11 mouse cellular contexts compared by ENCODE assay signal in genomic region chr1:52454509-52455001, GRCm38 (mm10). TPM values are rescaled to one million over a fixed set of nuclear protein-coding genes. Genes with fewer than 3 reads are reported as not detected.
A peak's percentile ranks its signal among the peaks of the same experiment; 100 is the strongest.
DNase-seq lines count a peak whose midpoint lies in the region; ATAC-seq and TF ChIP-seq lines count a peak whose summit lies in the region.
"Had no signal": no experiment of that assay in that cellular context is flagged by ENCODE, and none has a peak within 500 bp of the region (broad histone marks: within the 10 kb centered on the region; RNA-seq: fewer than 3 reads in every experiment).

No protein-coding gene starts in this region.

- no peaks in the 10 kb centered on the region for H3K27me3 ChIP-seq in heart, adult 2 months (ENCODE audit: control insufficient read depth, insufficient read depth, low read length)
- H3K27me3 ChIP-seq in heart, embryonic 11.5 days (ENCODE audit: control insufficient read depth, insufficient read depth, low read length) = no peaks in the 10 kb centered on the region
- H3K27me3 ChIP-seq in intestine, embryonic 16.5 days (replicated peaks; ENCODE audit: control insufficient read depth, insufficient read depth, low read length) = no peaks in the 10 kb centered on the region
- H3K27me3 ChIP-seq: embryonic facial prominence, embryonic 13.5 days had no signal

- intact Hi-C loops in heart, adult 2 months (cut with DNase I) = no loop called here
- intact Hi-C loops in heart, postnatal 10 days (cut with DNase I) = no loop called here

- no peak for TF ChIP-seq POLR2A in heart, adult 2 months (IDR thresholded peaks at IDR 0.05; ENCODE audit: insufficient read depth, low read depth, low read length)

- ATAC-seq in heart, embryonic 11.5 days (replicated peaks; ENCODE audit: insufficient number of reproducible peaks, low FRiP score, low TSS enrichment) = no peak
- ATAC-seq in activated CD4-positive, CD25-positive, alpha-beta regulatory T cell, adult 4 months = peak; percentile 44
- ATAC-seq in megakaryocyte progenitor cell, adult 5-6 weeks (replicated peaks; ENCODE audit: poor library complexity) = peak; percentile 95
- ATAC-seq in intestine, embryonic 16.5 days = no peak

- 44% methylated on average over 3 of the region's 3 CpGs for WGBS in heart, adult 2 months
- WGBS in heart, embryonic 11.5 days (ENCODE audit: insufficient replicate concordance) = 50% methylated on average over 3 of the region's 3 CpGs
- 85% methylated on average over 3 of the region's 3 CpGs for WGBS in intestine, embryonic 16.5 days

- no peaks in the 10 kb centered on the region; the same call in 1 of the 2 replicates for H3K36me3 ChIP-seq in heart, adult 2 months (ENCODE audit: control insufficient read depth, insufficient read depth, low read length)
- H3K36me3 ChIP-seq in heart, embryonic 11.5 days (ENCODE audit: control insufficient read depth, insufficient read depth, low read length) = peaks cover 4% of the 10 kb centered on the region
- H3K36me3 ChIP-seq in intestine, embryonic 16.5 days (ENCODE audit: control insufficient read depth, insufficient read depth, low read length) = no peaks in the 10 kb centered on the region

- no peak for TF ChIP-seq CTCF in heart, adult 2 months (IDR thresholded peaks at IDR 0.05)

- no peaks in the 10 kb centered on the region for H3K4me1 ChIP-seq in heart, adult 2 months (ENCODE audit: control insufficient read depth, insufficient read depth, low read length)
- peaks cover 4% of the 10 kb centered on the region; the same call in 1 of the 2 replicates for H3K4me1 ChIP-seq in heart, embryonic 11.5 days (ENCODE audit: control insufficient read depth, insufficient read depth, low read length)
- no peaks in the 10 kb centered on the region for H3K4me1 ChIP-seq in intestine, embryonic 16.5 days (ENCODE audit: control insufficient read depth, insufficient read depth, low read length)
- H3K4me1 ChIP-seq: embryonic facial prominence, embryonic 13.5 days had no signal

- no peak overlapping the region for H3K27ac ChIP-seq in heart, adult 2 months
- no peak overlapping the region; the same call in 1 of the 2 replicates for H3K27ac ChIP-seq in heart, embryonic 11.5 days (ENCODE audit: low read depth, low read length)
- H3K27ac ChIP-seq in intestine, embryonic 16.5 days (ENCODE audit: low read length) = no peak overlapping the region
- H3K27ac ChIP-seq: embryonic facial prominence, embryonic 13.5 days had no signal

- DNase-seq in heart, adult 2 months = peak in 1 of 2 experiments; percentile 36
- DNase-seq in heart, postnatal 10 days = peak; percentile 60 to 63
- DNase-seq in urinary bladder, adult 18-20 months (ENCODE audit: low spot score in 2 of 2) = no peak
- DNase-seq in cerebellum, adult 11-12 months = no peak
- DNase-seq: kidney, adult 18-20 months; thymus, postnatal 14 days had no signal

- no peak overlapping the region for H3K4me3 ChIP-seq in heart, adult 2 months
- no peak overlapping the region for H3K4me3 ChIP-seq in heart, embryonic 11.5 days (ENCODE audit: low read depth, low read length)
- no peak overlapping the region for H3K4me3 ChIP-seq in intestine, embryonic 16.5 days (ENCODE audit: low read length)
- H3K4me3 ChIP-seq: embryonic facial prominence, embryonic 13.5 days had no signal

- H3K9me3 ChIP-seq in heart, embryonic 11.5 days (replicated peaks; ENCODE audit: control insufficient read depth, low read length) = no peaks in the 10 kb centered on the region
- H3K9me3 ChIP-seq in intestine, embryonic 16.5 days (ENCODE audit: control insufficient read depth, low read length) = no peaks in the 10 kb centered on the region
- H3K9me3 ChIP-seq: embryonic facial prominence, embryonic 13.5 days had no signal

- H3K9ac ChIP-seq in heart, adult 2 months (ENCODE audit: low read depth, low read length) = no peak overlapping the region
- no peak overlapping the region for H3K9ac ChIP-seq in heart, embryonic 11.5 days (ENCODE audit: low read depth, low read length)
- H3K9ac ChIP-seq in intestine, embryonic 16.5 days (ENCODE audit: low read depth, low read length) = no peak overlapping the region
- H3K9ac ChIP-seq: embryonic facial prominence, embryonic 13.5 days had no signal

- 0 out of 2 replicates have a peak, but pooled peaks have one; percentile 40 for TF ChIP-seq EP300 in heart, adult 2 months (IDR thresholded peaks at IDR 0.05; ENCODE audit: insufficient read depth, low read depth, low read length)

- no peaks in the 10 kb centered on the region for H3K79me2 ChIP-seq in heart, adult 2 months (replicated peaks; ENCODE audit: control insufficient read depth, insufficient read depth, low read length)

- no peak overlapping the region for H3K4me2 ChIP-seq in heart, embryonic 11.5 days
- no peak overlapping the region for H3K4me2 ChIP-seq in intestine, embryonic 16.5 days (ENCODE audit: low read depth, low read length)
- H3K4me2 ChIP-seq: embryonic facial prominence, embryonic 13.5 days had no signal

RNA-seq across cellular contexts. Expression of gene Nab1, which starts 45.9 kb away (rescaled TPM):
- total RNA-seq in heart, adult 2 months (2021) = 10 to 100 TPM; 23.1 to 25.1 TPM
- polyA plus RNA-seq in heart, adult 2 months (2012; rRNA removed) = 6.9 and 11.3 TPM in 2 replicates
- polyA plus RNA-seq in heart, embryonic 11.5 days (2014; fragmentation: Nextera tagmentation; extraction: Ambion mirVana) = 29.5 and 31.4 TPM in 2 replicates
- polyA plus RNA-seq in activated CD4-positive, CD25-positive, alpha-beta regulatory T cell, adult 4 months (2017; shearing (Covaris generic)) = 10 to 100 TPM; 25.7 to 26.4 TPM
- total RNA-seq in heart, postnatal 10 days (2021) = 10 to 100 TPM; 30.9 to 33.3 TPM
- 43.3 and 44.0 TPM in 2 replicates for total RNA-seq in megakaryocyte progenitor cell, adult 5-6 weeks (2015)
- total RNA-seq in megakaryocyte progenitor cell, adult 5-6 weeks (2017) = 35.0 and 36.6 TPM in 2 replicates
- 4.6 and 5.3 TPM in 2 replicates for polyA plus RNA-seq in intestine, embryonic 16.5 days (2015; fragmentation: Nextera tagmentation; extraction: Ambion mirVana)

Comparison
In these comparisons a context has a peak if more than half of its experiments do, and no peak if none do; other contexts are left out.
1. DNase-seq: peak in heart, postnatal 10 days (2 of 2); none in urinary bladder, adult 18-20 months (0 of 2) and cerebellum, adult 11-12 months (single experiment).
2. ATAC-seq: peak in activated CD4-positive, CD25-positive, alpha-beta regulatory T cell, adult 4 months (single experiment) and megakaryocyte progenitor cell, adult 5-6 weeks (single experiment); none in heart, embryonic 11.5 days (single experiment) and intestine, embryonic 16.5 days (single experiment).